Mouse (Mus musculus) cerebellum, adult 8-10 months (tissue): ENCODE results near the gene Ccdc113.
A peak's percentile ranks its signal among the peaks of the same experiment; 100 is the strongest.

Source experiments
- DNase-seq: peaks from one replicate; pipeline ENCODE4 v3.0.0; 2022

The Ccdc113 gene

DNA sequence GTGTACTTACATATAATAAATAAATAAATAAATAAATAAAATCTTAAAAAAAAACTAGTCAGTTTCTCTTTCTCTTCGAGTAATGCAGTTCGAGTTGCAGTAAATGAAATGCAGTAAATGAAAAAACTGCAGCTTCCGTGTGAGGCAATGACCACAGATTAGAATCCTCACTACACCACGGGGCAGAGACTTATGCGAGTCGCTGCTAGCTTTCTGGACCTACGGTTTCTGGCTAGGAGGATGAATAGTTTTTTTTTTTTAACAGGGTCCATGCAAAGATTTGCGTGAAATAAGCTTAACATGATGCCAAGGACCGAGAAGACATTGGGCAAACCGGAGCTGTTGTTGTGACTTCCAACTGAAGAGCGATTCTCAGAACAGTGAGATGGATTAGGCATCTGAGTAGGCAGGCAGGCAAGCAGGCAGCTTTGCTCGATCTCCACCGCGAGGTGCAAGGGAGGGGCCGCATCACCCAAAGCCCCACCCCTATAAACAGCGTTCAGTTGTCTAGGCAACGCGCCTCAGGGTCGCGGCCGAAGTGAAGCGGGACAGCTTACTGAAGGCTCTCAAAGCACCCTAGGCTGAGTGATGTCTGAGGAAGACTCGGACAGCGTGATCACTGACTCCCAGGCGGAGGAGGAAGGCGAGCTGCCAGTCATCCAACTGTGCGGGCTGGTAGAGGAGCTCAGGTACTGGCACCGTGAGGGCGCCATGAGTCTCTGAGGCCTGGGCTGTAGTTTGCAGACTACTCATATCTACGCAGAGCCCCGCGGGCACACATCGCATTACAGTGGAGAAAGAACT lies at the start of gene Ccdc113:
Ccdc113 (plus strand) TSS at position 502 of the 804 bp plus-strand sequence.
- DNase-seq: peak; percentile 43

DNA sequence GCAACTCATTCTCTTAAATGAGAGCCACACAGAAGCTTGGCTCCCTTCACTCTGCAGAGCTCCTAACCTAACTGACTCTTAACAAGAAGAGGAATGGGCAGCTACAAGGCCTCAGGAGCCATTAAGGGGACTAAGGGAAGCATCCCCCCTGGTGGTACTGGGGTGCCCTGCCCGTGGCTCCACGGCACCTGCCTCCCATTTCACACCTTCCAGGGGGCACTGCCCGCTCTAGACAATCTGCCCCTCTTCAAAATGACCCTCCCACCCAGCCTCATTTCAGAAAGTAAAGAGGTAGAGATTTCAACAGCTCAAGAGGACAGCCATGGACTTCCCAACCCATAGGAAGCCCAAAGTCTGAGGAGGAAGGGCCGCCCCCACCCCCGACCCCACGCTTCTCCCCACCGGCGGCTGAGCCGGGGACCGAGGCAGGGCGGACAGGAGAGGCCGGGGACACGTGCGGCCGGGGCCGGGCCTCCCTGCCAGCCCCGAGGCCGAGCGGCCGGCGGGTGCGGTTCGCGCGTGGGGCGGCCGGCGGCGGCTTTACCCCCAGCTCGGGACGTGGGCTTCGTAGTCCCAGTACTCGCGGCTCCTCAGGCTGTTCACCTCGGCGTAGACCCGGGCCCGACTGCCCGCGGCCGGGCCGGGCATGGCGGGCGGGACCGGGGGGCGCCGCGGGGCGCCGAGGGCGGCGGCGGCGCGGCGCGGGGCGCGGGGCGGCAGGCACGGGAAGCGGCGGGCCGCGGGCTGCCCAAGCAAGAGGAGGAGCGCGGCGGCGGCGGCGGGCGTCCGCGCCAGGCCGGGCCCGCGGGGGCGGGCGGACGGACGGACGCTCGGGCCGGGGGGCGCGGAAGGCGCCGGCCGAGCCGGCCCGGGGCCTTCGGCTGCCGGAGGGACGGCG lies 45.8 kb upstream of the Ccdc113 start:
- DNase-seq: peak; percentile 8

DNA sequence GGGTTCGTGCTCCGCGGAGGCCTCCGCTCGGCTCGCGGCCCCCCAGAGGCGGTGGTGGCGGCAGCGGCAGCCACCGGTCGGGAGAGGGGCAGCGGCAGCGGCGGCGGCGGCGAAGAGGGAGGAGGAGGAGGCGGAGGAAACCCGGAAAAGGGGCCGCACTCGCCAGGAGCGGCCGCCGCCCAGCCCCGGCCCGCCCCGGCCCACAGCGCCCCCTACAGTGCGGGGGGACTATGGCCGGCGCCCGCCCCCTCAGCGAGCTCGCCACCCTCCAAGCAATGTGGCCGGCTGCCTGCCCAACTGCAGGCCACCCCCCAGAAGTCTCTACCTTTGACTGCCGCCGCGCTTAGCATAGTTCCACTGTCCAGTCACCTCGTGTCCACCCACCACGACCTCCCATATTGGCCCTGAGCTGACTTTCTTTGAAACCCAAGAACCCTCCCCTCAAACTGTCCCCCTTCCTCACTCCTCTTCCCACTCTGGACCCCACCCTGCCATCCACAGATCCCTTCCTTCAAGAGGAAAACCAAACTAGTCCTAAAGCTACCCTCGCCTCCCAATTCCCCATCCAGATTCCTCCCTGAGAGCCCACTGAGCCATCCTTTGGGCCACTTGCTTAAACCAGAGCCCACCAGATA lies 45.1 kb upstream of the Ccdc113 start:
- peak; percentile 83 for DNase-seq

DNA sequence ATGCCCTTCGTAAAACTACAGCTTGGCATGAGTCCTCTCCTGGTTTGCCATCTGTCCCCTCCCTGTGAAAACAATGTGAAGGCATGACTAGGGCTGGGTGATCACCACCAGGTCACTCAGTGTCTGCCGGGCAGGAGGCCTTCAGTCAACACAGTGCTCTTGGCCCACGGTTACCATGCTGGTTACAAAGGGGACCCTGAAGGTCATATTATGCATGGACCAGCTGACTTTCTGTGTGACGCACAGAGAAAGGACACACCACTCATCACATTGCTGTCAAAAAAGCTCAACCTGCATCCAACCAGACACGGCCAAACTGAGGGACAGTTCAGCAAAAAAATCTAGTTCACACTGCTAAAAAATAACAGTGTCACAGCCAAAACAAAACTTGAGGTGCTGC lies 43.9 kb upstream of the Ccdc113 start, which contains the start of gene Csnk2a2:
Csnk2a2 (minus strand) TSS at position 34 of the 400 bp plus-strand sequence.
- DNase-seq: no peak

DNA sequence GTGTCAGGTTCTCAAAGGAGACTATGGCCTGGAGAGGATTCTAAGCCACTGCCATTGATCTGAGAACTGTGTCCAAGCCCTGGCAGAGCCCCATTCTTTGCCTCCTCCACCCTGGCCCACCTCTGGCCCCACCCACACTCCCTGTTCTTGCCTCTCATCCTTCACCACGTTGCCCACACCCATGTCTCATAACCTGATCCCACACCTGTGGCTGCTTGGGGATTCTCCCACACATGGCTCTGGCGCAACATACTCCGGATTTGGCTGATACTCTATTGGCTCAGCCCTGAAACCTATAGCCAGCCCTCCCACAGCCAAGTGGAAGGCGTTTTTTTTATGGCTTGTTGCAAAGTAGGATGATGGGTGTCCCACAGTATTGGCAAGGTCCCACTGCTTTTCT lies 41.8 kb upstream of the Ccdc113 start:
- DNase-seq: no peak

DNA sequence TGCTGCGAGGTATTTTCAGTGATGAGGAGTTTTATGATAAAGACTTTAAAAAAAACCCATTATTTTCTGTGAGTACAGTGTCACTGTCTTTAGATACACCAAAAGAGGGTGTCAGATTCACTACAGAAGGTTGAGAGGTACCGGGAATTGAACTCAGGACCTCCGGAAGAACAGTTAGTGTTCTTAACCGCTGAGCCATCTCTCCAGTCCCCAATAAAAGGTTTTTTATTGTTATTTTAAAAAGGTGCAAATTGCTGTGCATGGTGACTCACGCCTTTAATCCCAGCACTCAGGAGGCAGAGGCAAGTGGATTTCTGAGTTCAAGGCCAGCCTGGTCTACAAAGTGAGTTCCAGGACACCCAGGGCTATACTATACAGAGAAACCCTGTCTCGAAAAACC lies 38.4 kb upstream of the Ccdc113 start:
- DNase-seq: no peak

DNA sequence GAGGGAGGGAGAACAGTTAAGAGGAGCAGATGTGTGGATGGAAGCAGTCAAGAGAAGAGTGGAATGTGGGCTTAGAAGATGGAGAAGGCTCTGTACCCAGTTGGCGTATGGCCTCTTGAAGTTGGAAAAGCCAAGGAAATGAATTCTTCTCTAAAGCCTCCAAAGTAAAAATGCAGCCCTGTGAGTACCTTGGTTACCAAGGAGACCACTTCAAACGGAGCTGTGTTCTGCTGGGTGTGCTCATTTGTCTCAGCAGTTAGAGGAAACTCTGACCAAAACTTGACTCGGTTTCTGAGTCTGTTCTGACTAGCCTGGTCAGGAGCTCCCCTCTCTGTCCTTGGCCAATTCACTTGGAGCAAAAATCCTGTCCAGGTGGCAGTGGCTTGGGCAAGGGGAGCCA lies 37.5 kb upstream of the Ccdc113 start:
- DNase-seq: no peak

DNA sequence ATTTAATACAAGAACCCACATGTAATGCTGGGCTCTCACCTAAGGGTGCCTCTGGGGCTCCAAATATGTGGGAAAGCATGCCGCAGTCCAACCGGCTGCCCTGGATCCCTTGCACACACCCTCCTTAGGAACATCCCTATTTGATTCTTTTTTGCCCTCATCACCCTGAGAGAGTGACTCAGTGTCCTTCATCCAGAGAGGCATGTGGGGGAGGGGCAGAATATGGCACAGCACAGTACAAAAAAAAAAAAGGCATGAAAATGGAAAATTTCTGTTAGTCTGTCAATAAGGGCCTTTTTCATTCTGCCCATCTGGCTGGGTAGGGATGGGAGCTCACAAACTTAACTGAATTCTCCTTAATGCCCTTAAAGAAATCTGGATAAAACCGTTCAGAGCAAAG lies 36.1 kb upstream of the Ccdc113 start:
- DNase-seq: no peak

DNA sequence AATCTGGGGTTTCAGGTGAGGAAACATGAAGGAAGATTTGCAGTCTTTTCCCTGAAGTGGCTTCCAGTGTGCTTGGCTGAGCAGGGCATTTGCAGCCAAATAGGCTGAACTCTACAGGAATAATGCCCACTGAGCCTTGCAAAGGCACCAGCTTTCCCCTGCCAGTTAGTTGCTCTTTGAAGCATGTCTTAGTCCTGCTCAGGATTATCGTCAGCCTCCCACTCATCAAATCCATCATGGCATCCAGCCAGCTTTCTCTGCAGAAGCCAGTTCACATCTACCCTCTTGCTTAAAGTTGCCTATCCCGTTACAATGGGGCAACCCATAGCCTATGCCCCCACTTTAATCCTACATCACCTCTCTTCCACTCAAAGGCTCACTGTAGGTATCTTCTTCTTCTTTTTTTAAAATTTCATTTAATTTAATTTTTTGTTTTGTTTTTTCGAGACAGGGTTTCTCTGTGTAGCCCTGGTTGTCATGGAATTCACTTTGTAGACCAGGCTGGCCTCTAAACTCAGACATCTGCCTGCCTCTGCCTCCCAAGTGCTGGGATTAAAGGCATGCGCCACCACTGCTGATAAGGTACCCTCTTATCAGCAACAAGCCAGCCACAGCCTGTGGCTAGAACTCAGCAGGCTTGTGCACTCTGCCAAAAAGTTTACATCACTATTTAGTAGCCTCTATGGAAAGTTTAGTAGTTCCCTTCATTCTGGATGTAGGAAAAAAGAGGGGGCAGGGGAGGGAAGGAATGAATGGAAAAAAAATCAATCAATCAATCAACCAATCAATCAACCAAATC lies 34.4 kb upstream of the Ccdc113 start:
- no peak for DNase-seq

DNA sequence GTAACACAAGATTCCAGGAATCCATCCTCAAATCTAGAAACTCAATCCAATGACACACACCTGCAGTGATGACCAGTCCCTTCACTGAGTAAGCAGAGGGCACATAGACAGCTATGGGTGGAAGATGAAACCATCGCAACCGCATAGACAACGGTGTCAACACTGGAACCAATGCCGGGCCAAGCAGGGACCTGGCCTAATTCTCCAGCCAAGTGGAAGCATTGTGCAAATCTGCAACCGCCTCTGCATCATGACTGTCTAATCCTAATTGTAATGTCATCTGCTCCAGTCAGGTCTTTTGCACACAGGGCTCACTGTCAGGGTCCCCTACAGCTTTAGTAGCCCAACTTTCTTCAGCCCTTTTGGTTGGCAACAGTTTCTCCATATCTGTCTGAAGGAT lies 33.4 kb upstream of the Ccdc113 start:
- DNase-seq: no peak

DNA sequence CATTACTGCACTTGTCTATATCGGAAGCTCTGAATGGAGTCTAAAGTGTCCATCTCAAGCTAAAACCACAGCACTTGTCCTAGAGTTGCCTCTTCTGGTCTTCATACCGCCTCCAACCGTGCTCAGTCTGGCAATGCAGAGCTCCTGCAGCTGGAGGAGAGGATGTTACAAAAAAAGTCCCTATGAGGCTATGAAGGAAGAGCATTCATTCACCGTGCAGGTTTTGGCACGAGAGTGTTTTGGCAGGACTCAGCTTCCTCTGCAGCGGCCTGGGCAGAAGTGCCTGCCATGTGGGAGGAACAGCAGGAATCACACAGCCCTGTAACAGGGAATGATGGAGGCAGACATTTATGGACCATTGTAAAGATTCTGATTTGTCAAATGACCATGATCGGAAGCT lies 31.5 kb upstream of the Ccdc113 start:
- DNase-seq: no peak

DNA sequence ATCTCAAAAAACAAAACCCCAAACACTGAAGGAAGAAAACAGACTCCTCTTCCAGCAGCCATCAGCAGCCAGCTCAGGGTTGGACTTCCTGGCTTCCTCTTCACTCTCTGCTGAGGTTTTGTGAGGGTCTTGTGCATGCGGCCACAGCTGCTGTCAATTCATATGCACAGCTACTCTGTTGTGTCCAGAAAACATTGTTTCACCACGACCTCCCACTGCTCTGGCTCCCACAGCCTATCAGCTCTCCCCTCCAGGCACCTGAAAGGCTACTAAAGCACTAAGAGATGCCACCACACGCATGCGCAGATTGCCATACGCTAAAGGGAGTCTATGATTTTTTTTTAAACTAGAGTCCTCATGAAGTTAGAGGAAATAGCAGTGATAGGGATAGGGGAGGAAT lies 29.1 kb upstream of the Ccdc113 start:
- DNase-seq: no peak

DNA sequence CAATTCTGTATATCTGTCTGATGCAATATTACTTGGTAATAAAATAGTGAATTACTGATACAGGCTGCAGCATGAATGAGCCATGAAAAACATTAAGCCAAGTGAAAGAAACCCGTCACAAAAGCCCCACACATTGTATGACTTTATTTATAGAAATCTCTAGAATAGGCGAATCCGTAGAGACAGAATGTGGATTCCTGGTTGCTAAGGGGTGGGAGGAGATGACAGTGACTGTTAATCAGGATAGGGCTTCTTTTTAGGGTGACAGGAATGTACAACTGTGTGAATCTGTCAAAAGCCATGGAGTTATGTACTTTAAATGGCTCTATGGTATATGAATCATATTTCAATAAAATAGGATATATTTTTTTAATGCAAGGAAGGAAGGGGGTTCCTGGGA lies 28.3 kb upstream of the Ccdc113 start:
- no peak for DNase-seq

DNA sequence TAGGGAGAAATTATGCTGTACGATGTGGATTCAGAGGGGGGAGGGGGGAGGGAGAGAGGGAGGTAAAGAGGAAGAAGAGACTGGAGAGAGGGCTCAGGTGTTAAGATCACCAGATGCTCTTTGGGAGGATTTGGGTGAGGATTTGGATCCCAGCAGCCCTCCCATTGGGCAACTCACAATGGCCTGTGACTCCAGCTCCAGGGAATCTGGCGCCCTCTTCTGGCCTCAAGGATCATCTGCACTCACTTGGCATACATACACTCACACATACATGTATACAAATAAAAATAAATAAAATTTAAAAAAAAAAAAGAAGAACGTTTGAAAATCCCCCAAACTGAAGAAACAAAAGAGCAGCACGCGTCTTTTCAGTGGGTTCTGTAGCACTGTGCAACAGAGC lies 27.6 kb upstream of the Ccdc113 start:
- DNase-seq: no peak

DNA sequence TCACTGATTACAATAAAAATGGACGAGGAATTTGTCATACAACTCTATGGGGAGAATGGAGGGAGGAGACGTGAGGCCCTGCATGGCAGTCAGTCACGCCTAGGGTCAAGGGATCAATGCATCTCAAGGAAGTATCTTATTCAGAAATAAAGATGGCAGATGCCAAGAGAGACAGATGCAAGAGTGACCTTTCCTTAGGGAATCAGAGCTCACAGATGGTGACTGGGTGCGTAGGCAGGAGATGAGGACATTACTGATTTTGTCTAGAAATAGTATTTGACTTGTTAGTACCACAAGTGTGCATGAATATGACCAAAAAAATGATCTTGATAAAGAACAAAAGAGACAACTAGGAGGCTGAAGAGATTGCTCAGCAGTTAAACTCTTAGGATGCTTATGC lies 21.6 kb upstream of the Ccdc113 start:
- no peak for DNase-seq

DNA sequence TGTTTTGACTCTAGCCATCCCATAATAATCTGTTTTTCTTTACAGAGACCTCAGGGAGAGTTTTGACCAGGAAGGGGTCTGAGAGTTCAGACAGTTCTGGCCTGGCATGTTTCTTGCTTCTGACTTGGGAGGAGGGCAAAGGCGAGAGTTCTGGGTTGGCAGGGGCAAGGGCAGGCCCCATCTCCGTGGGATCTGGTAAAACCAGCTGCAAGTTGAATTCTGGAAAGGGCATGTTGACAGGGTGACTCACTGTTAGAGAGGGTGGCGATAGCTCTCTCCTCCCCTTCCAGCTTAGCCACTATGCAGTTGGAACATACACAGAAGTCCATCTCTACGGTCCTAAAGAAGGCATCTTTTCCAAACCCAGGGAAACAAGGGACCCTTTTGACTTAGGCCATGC lies 20.7 kb upstream of the Ccdc113 start:
- DNase-seq: no peak

DNA sequence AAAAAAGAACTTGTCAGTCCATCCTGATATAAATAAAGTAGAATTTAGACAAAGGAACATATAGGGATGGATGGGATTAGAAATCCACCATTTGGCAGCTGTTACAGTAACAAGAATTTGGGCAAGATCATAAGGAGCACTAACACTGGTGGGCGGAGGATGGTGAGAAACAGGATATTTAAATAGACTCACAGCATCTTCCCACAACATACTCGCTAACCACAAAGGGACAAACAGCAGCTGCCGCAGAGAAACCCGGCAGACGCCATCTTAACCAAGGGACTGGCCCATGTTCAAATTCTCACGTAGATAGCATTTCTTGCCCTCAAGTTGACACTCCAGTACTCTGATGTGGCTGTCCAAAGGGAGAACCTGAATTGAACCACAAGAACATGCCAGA lies 17.0 kb upstream of the Ccdc113 start:
- DNase-seq: no peak

DNA sequence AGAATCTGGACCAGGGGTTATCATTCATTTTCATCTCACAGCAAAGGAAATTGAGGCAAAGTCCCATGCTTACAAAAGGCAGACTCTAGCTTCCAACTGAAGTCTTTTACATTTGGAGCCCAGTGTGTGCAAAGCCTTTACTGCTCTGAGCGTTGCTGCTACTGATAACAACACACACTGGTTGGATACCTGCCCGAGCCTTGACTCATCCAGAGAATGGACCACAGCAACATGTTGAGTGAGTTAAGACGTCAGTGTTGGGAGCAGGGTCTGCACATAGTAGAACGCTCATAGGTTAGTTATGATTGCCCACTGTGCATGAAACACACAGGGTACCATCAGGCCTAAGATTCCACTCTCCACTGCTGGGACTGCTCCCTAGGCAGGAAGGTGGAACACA lies 9.9 kb upstream of the Ccdc113 start:
- DNase-seq: no peak

DNA sequence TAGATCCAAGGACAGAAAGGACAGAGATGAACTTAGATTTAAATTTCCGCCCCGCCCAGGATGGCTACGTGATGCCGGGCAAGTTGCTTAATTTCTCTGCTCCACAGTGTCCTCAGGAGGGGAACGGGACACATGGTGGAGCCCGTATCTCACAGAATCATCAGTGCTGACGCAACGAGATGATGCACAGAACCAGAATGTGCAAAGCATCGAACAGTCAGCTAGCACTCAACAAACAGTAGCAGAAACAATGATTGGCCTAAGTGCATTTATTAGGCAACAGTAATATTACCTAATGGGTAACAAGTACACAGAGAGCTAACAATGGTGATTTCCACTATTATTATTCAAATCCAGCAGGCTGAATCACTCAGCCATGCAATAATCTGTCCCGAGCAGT lies 5.7 kb upstream of the Ccdc113 start:
- DNase-seq: no peak

DNA sequence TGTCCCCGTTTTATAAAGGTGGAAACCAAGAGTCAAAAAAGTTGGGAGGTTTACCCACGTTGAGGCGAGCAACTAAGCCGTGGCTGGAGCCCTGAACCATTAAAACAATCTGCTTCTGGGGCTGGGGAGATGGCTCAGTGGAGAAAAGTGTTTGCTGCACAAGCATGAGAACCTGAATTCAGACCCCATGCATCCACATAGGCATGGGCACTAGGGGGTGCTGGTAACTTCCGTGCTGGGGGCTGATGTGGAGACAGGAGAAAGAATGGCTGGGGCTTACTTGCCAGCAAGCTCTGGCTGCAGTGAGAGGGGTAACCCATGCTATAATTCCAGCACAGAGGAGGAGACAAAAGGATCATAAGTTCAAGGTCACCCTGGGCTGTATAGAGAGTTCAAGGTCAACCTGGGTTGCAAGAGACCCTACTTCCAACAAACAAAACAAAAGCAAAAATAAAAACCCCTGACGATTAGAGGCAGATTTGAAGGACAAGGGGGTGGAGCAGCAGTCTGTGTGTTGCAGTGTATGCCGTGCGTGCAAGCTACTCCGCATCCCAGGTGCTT lies 5.1 kb upstream of the Ccdc113 start:
- DNase-seq: no peak

DNA sequence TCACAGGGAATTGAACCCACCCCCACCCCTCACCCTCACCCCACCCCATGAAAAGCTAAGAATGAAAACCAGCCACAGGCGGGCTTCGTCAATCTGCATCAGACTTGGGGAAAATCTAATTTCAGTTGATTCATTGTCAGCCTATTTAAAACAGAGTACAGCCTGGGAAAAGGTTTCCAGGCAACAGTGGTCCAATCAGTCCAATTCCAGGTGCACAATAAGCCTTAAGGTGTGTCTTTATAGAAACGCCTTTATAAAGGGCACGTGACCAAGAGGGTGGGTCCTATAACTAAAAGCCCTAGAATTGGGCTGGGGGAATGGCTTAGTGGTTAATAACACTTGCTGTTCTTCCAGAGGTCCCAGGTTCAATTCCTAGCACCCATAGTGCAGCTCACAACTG lies 1.7 kb upstream of the Ccdc113 start:
- no peak for DNase-seq

DNA sequence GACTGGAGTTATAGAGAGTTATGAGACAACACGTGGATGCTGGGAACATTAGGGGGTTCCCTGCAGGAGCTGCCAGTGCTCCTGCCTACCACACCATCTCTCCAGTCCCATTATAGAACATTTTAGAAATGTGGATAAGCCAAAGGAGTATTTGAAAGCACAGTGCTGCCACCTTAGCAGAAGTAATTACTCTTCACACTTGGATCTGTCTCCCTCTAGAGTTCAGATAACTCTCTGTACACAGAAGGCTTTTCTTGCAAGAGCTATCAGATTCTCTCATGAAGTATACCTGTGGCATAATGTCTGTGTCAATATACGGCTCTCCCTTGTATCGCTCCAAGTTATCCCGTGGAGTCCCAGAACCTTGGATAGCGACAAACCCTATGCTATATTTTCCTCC lies 5.6 kb downstream of the Ccdc113 start:
- no peak for DNase-seq
